Mouse (Mus musculus) embryonic facial prominence, embryonic 13.5 days (tissue): Measurements from ENCODE around the gene Mctp1. TPM values are rescaled to one million over a fixed set of nuclear protein-coding genes. Genes with fewer than 3 reads are reported as not detected.
"Not testable (repeated sequence)": the region's sequence is repeated elsewhere in the genome, so short reads cannot be mapped to it uniquely, and the experiment has no call there.

ENCODE experiments used
- ATAC-seq: fragments of 200-750 bp; cut with Nextera tagmentation; 2 replicates; pipeline ENCODE4 v1.8.0; 2017; ENCODE audit warnings: low read depth; ENCODE audit not compliant: insufficient number of reproducible peaks, insufficient read depth, low FRiP score, low TSS enrichment
- H3K27ac ChIP-seq: fragments of 300-500 bp; sonication (generic); 2 replicates; pipeline ENCODE4 v1.5.1; 2015; ENCODE audit warnings: moderate library complexity, mild to moderate bottlenecking, inconsistent platforms
- H3K27me3 ChIP-seq: fragments of 300-500 bp; sonication (generic); 2 replicates; pipeline ENCODE4 v1.6.1; 2015; ENCODE audit warnings: mild to moderate bottlenecking, inconsistent platforms
- H3K36me3 ChIP-seq: fragments of 300-500 bp; sonication (generic); 2 replicates; pipeline ENCODE4 v1.6.1; 2015; ENCODE audit warnings: mild to moderate bottlenecking, inconsistent platforms
- H3K4me1 ChIP-seq: fragments of 300-500 bp; sonication (generic); 2 replicates; pipeline ENCODE4 v1.6.1; 2015; ENCODE audit warnings: inconsistent platforms
- H3K4me2 ChIP-seq: fragments of 300-500 bp; sonication (generic); 2 replicates; pipeline ENCODE4 v1.6.1; 2015; ENCODE audit warnings: moderate library complexity, mild to moderate bottlenecking, inconsistent platforms
- H3K4me3 ChIP-seq: fragments of 300-500 bp; sonication (generic); 2 replicates; pipeline ENCODE4 v1.5.1; 2015; ENCODE audit warnings: mild to moderate bottlenecking, inconsistent platforms
- H3K9ac ChIP-seq: fragments of 300-500 bp; sonication (generic); 2 replicates; pipeline ENCODE4 v1.6.1; 2015; ENCODE audit warnings: mild to moderate bottlenecking, inconsistent platforms
- H3K9me3 ChIP-seq: fragments of 300-500 bp; sonication (generic); 2 replicates; pipeline ENCODE4 v1.6.1; 2016; ENCODE audit warnings: inconsistent platforms
- WGBS: fragments of 180-500 bp; shearing (Covaris S2); methylation state at CpG from one replicate; pipeline ENCODE4 v1.1.7; 2015; ENCODE audit warnings: mixed read lengths; 5-methylcytosine and 5-hydroxymethylcytosine counted together
- polyA plus RNA-seq: library from polyadenylated mRNA; unstranded; fragments of >200 nt; fragmentation: Nextera tagmentation; extraction: Ambion mirVana; gene quantifications from 2 replicates; pipeline ENCODE4 v1.2.1, GENCODE M21; 2015

Gene Mctp1
- polyA plus RNA-seq, 1 experiment from 2014 or later = 0.66 TPM

- Histone ChIP-seq H3K27ac (no peak overlapping the region), H3K4me3 (no peak overlapping the region), H3K36me3 (no peaks in the 10 kb centered on the region), H3K4me2 (no peak overlapping the region), H3K9me3 (no peaks in the 10 kb centered on the region), H3K27me3 (no peaks in the 10 kb centered on the region), H3K9ac (no peak overlapping the region), H3K4me1 (no peaks in the 10 kb centered on the region)
- 64% methylated on average over 4 of the region's 4 CpGs for WGBS
- ATAC-seq = no peak
These were observed 183.1 kb downstream of the Mctp1 start for GRCm38 (mm10) chr13:76567448-76567847.

- Histone ChIP-seq H3K9ac (no peak overlapping the region), H3K4me1 (no peaks in the 10 kb centered on the region), H3K4me2 (no peak overlapping the region), H3K27me3 (no peaks in the 10 kb centered on the region), H3K9me3 (no peaks in the 10 kb centered on the region), H3K27ac (no peak overlapping the region), H3K36me3 (no peaks in the 10 kb centered on the region), H3K4me3 (no peak overlapping the region)
- WGBS = 57% methylated on average over 2 of the region's 2 CpGs
- ATAC-seq = no peak
These were observed 184.4 kb downstream of the Mctp1 start for GRCm38 (mm10) chr13:76568569-76569211.

GRCm38 (mm10) chr13:76579414-76579813 is 195.1 kb downstream of the Mctp1 start:
- no peak overlapping the region for H3K4me3 ChIP-seq
- no peaks in the 10 kb centered on the region for H3K9me3 ChIP-seq
- no peaks in the 10 kb centered on the region for H3K4me1 ChIP-seq
- no peaks in the 10 kb centered on the region for H3K27me3 ChIP-seq
- no peak overlapping the region for H3K4me2 ChIP-seq
- H3K27ac ChIP-seq = no peak overlapping the region
- no peak overlapping the region for H3K9ac ChIP-seq
- ATAC-seq = no peak
- 46% methylated on average over 5 of the region's 5 CpGs for WGBS
- H3K36me3 ChIP-seq = no peaks in the 10 kb centered on the region

- Histone ChIP-seq H3K4me2 (no peak overlapping the region), H3K27me3 (no peaks in the 10 kb centered on the region), H3K4me3 (no peak overlapping the region), H3K9ac (no peak overlapping the region), H3K9me3 (no peaks in the 10 kb centered on the region), H3K36me3 (no peaks in the 10 kb centered on the region), H3K4me1 (no peaks in the 10 kb centered on the region), H3K27ac (no peak overlapping the region)
- no peak for ATAC-seq
- WGBS = 69% methylated on average over 3 of the region's 3 CpGs
These were observed 201.1 kb downstream of the Mctp1 start for GRCm38 (mm10) chr13:76585447-76585846.

GRCm38 (mm10) chr13:76590709-76591108 is 206.4 kb downstream of the Mctp1 start:
- H3K27ac ChIP-seq, H3K27me3 ChIP-seq, H3K36me3 ChIP-seq, H3K4me3 ChIP-seq, H3K9me3 ChIP-seq, H3K9ac ChIP-seq, H3K4me2 ChIP-seq, H3K4me1 ChIP-seq: not testable (repeated sequence)
- 86% methylated on average over 11 of the region's 11 CpGs for WGBS
- ATAC-seq = peak; percentile 71

- no peak overlapping the region for H3K4me2 ChIP-seq
- H3K27me3 ChIP-seq = no peaks in the 10 kb centered on the region
- no peak overlapping the region for H3K27ac ChIP-seq
- no peaks in the 10 kb centered on the region for H3K36me3 ChIP-seq
- H3K4me3 ChIP-seq = no peak overlapping the region
- no peaks in the 10 kb centered on the region for H3K9me3 ChIP-seq
- no peak for ATAC-seq
- no peaks in the 10 kb centered on the region for H3K4me1 ChIP-seq
- H3K9ac ChIP-seq = no peak overlapping the region
These were observed 206.9 kb downstream of the Mctp1 start for GRCm38 (mm10) chr13:76591189-76591588.

GRCm38 (mm10) chr13:76591692-76592091 is 207.4 kb downstream of the Mctp1 start:
- Histone ChIP-seq H3K4me3 (no peak overlapping the region), H3K27ac (no peak overlapping the region), H3K36me3 (no peaks in the 10 kb centered on the region), H3K27me3 (no peaks in the 10 kb centered on the region), H3K9ac (no peak overlapping the region), H3K4me2 (no peak overlapping the region), H3K9me3 (no peaks in the 10 kb centered on the region), H3K4me1 (no peaks in the 10 kb centered on the region)
- no peak for ATAC-seq
- 92% methylated on average over 1 of the region's 1 CpGs for WGBS

GRCm38 (mm10) chr13:76592908-76593307 is 208.6 kb downstream of the Mctp1 start:
- Histone ChIP-seq H3K4me2 (no peak overlapping the region), H3K36me3 (no peaks in the 10 kb centered on the region), H3K4me3 (no peak overlapping the region), H3K27ac (no peak overlapping the region), H3K27me3 (no peaks in the 10 kb centered on the region), H3K4me1 (no peaks in the 10 kb centered on the region), H3K9me3 (no peaks in the 10 kb centered on the region), H3K9ac (no peak overlapping the region)
- 87% methylated on average over 2 of the region's 2 CpGs for WGBS
- ATAC-seq = no peak

- no peaks in the 10 kb centered on the region for H3K27me3 ChIP-seq
- no peak overlapping the region for H3K4me3 ChIP-seq
- H3K9me3 ChIP-seq = no peaks in the 10 kb centered on the region
- H3K27ac ChIP-seq = no peak overlapping the region
- no peaks in the 10 kb centered on the region for H3K36me3 ChIP-seq
- H3K9ac ChIP-seq = no peak overlapping the region
- no peak overlapping the region for H3K4me2 ChIP-seq
- WGBS = 80% methylated on average over 7 of the region's 7 CpGs
- H3K4me1 ChIP-seq = no peaks in the 10 kb centered on the region
- no peak for ATAC-seq
These were observed 212.7 kb downstream of the Mctp1 start for GRCm38 (mm10) chr13:76597005-76597404.

- Histone ChIP-seq H3K4me1 (no peaks in the 10 kb centered on the region), H3K4me2 (no peak overlapping the region)
- ATAC-seq = no peak
These were observed 225.1 kb downstream of the Mctp1 start for GRCm38 (mm10) chr13:76609425-76609824.

GRCm38 (mm10) chr13:76611499-76611898 is 227.2 kb downstream of the Mctp1 start:
- H3K36me3 ChIP-seq = no peaks in the 10 kb centered on the region
- H3K4me3 ChIP-seq = no peak overlapping the region
- WGBS = 84% methylated on average over 2 of the region's 2 CpGs
- no peaks in the 10 kb centered on the region for H3K27me3 ChIP-seq
- no peak overlapping the region for H3K27ac ChIP-seq
- no peaks in the 10 kb centered on the region for H3K9me3 ChIP-seq
- no peaks in the 10 kb centered on the region for H3K4me1 ChIP-seq
- no peak overlapping the region for H3K4me2 ChIP-seq
- no peak overlapping the region for H3K9ac ChIP-seq
- ATAC-seq = no peak

More at GRCm38 (mm10) chr13:76609425-76609824, 225.1 kb downstream of the Mctp1 start:
- H3K9me3 ChIP-seq = no peaks in the 10 kb centered on the region
- no peak overlapping the region for H3K4me3 ChIP-seq
- H3K36me3 ChIP-seq = no peaks in the 10 kb centered on the region
- no peak overlapping the region for H3K9ac ChIP-seq
- H3K27ac ChIP-seq = no peak overlapping the region
- H3K27me3 ChIP-seq = no peaks in the 10 kb centered on the region

GRCm38 (mm10) chr13:76620111-76620510 is 235.8 kb downstream of the Mctp1 start:
- Histone ChIP-seq H3K9ac (no peak overlapping the region), H3K4me1 (no peaks in the 10 kb centered on the region), H3K4me2 (no peak overlapping the region), H3K27ac (no peak overlapping the region), H3K36me3 (no peaks in the 10 kb centered on the region), H3K9me3 (no peaks in the 10 kb centered on the region), H3K27me3 (no peaks in the 10 kb centered on the region), H3K4me3 (no peak overlapping the region)
- no peak for ATAC-seq

GRCm38 (mm10) chr13:76620525-76620924 is 236.2 kb downstream of the Mctp1 start:
- ATAC-seq = no peak
- WGBS = 63% methylated on average over 1 of the region's 1 CpGs
- Histone ChIP-seq H3K27ac (no peak overlapping the region), H3K4me3 (no peak overlapping the region), H3K27me3 (no peaks in the 10 kb centered on the region), H3K4me1 (no peaks in the 10 kb centered on the region), H3K9ac (no peak overlapping the region), H3K4me2 (no peak overlapping the region), H3K9me3 (no peaks in the 10 kb centered on the region), H3K36me3 (no peaks in the 10 kb centered on the region)
